Mouse (Mus musculus) forebrain, postnatal 0 days (tissue): Measurements from ENCODE around the gene Gm19935. TPM values are rescaled to one million over a fixed set of nuclear protein-coding genes. Genes with fewer than 3 reads are reported as not detected.
A peak's percentile ranks its signal among the peaks of the same experiment; 100 is the strongest.

ENCODE experiments used
- ATAC-seq: fragments of 200-750 bp; cut with Nextera tagmentation; 2 replicates; pipeline ENCODE4 v1.8.0; 2017; ENCODE audit warnings: mild to moderate bottlenecking, moderate library complexity
- DNase-seq: peaks from one replicate; pipeline ENCODE4 v3.0.0-alpha.2; 2015
- H3K27ac ChIP-seq: fragments of 300-500 bp; sonication (generic); 2 replicates; pipeline ENCODE4 v1.5.1; 2014; ENCODE audit warnings: low read depth, mild to moderate bottlenecking, antibody characterized with exemption, low read length, moderate library complexity, mixed read lengths
- H3K27me3 ChIP-seq: fragments of 300-500 bp; sonication (generic); 2 replicates; pipeline ENCODE4 v1.6.1; 2014; ENCODE audit warnings: mild to moderate bottlenecking, low read length, mixed read lengths; ENCODE audit not compliant: insufficient read depth
- H3K36me3 ChIP-seq: fragments of 300-500 bp; sonication (generic); 2 replicates; pipeline ENCODE4 v1.6.1; 2014; ENCODE audit warnings: mild to moderate bottlenecking, moderate library complexity; ENCODE audit not compliant: insufficient read depth
- H3K4me1 ChIP-seq: fragments of 300-500 bp; sonication (generic); 2 replicates; pipeline ENCODE4 v1.6.1; 2014; ENCODE audit warnings: antibody characterized with exemption; ENCODE audit not compliant: insufficient read depth
- H3K4me2 ChIP-seq: fragments of 300-500 bp; sonication (generic); 2 replicates; pipeline ENCODE4 v1.6.1; 2014; ENCODE audit warnings: low read depth, mild to moderate bottlenecking, moderate library complexity
- H3K4me3 ChIP-seq: fragments of 300-500 bp; sonication (generic); 2 replicates; pipeline ENCODE4 v1.5.1; 2014; ENCODE audit warnings: low read depth, low read length, mixed read lengths
- H3K9ac ChIP-seq: fragments of 300-500 bp; sonication (generic); 2 replicates; pipeline ENCODE4 v1.6.1; 2014; ENCODE audit warnings: mild to moderate bottlenecking
- H3K9me3 ChIP-seq: fragments of 300-500 bp; sonication (generic); 2 replicates; pipeline ENCODE4 v1.6.1; 2016; ENCODE audit warnings: low read length
- CTCF ChIP-seq: sonication (generic); IDR thresholded peaks from 2 replicates; pipeline ENCODE4 v1.5.1; 2016; ENCODE audit warnings: antibody characterized with exemption, control low read depth, low read depth
- WGBS: fragments of 180-500 bp; shearing (Covaris S2); extraction: QIAGEN DNeasy Blood & Tissue Kit; methylation state at CpG from one replicate; pipeline ENCODE4 v1.1.7; 2014; 5-methylcytosine and 5-hydroxymethylcytosine counted together
- polyA plus RNA-seq: library from polyadenylated mRNA; unstranded; fragments of >200 nt; fragmentation: Nextera tagmentation; extraction: Ambion mirVana; gene quantifications from 2 replicates; pipeline ENCODE4 v1.2.1, GENCODE M21; 2015
- total RNA-seq: library from RNA; depleted of rRNA; stranded (reverse); fragments of >200 nt; gene quantifications from 2 replicates; pipeline ENCODE4 v1.2.3, GENCODE M21; 2014

The Gm19935 gene
- total and polyA plus RNA-seq, 2 experiments from 2014 or later: 2.5 to 4.6 TPM

DNA sequence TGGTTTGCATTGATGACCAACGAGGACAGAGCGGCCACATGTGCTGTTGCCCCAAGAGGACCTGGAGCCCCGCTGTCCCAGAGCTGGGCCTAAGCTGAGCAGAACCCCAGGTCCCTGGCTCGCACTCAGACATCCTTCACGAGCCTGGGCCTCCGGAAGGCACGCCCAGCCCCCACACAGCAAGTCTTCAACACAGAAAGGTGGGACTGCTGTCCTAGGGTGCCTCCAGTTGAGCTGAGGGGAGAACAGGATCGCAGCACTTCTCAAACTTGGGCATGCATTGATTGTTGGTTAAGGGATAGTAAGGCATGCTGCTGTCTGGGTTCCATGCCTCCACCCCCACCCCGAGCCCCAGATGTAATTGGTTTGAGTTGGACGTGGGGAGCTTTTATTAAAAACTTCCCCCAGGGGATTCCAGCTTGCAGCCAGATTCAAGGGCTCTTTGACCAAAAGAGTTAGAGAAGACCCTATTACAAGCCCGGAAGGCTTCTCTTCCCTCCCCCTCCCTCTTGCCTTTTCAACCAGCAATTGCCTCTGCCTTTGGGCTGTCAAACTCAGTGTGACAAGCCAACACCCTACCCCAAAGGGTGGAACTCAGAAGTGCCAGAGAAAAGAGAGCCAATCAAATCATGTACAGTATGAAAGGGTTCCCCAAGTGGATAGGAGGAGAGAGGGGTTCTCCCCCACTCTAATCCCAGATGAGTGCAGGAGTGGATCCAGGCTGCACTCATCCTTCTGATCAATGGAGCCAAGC is 12.0 kb upstream of the Gm19935 start:
- Histone ChIP-seq H3K4me3 (peak overlapping the region; percentile 50), H3K9ac (peak overlapping the region; percentile 61), H3K27me3 (no peaks in the 10 kb centered on the region), H3K4me2 (peak overlapping the region; percentile 84), H3K9me3 (no peaks in the 10 kb centered on the region), H3K4me1 (peaks cover 4% of the 10 kb centered on the region; the same call in 1 of the 2 replicates), H3K27ac (peak overlapping the region; percentile 57; the same call in 1 of the 2 replicates), H3K36me3 (no peaks in the 10 kb centered on the region)
- DNase-seq (peak; percentile 46), ATAC-seq (peak; percentile 56)
- under 1% methylated on average over 11 of the region's 11 CpGs for WGBS
- TF ChIP-seq CTCF: no peak

DNA sequence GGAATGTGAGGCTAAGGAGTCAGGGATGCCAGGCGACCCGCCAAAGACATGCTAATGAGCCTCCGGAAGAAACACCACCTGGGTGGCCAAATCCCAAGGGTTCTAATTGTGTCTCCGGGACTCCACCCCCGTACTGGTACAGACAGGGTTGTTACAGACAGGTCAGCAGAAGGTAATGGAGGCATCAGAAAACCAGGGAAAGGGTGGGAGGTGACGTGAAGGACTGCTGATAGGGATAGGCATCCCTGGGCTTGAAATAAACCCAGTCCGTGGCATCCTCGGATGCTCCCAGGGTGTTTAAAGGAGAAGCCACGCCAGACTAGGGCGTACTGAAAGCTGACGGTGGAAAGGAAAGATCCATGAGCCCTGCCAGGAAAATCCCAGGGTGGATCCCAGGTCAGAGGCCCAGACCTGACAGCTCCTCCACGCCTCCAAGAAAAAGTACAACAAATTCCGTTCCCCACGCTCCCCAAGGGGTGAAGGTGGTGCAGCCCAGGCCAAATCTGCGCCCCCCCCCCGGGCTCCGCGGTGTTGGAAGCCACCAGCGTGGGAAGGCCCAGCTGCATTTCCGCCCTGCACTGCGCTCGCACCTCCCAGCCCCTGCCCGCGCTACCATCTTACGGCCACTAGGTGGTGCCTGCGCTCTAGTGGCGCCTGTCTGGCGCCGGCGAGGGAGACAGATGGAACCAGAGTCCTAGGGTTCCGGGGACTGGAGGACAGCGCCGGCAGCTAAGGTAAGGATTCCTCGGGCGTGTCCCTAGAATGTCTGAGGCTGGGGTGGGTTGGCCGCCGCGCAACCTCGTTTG is 11.2 kb upstream of the Gm19935 start, which contains the start of gene Chd9:
TSS of gene Chd9 (plus strand) at position 172 of the 806 bp plus-strand sequence.
- H3K4me2 ChIP-seq: peak within 1 kb of the TSS; percentile 84
- H3K36me3 ChIP-seq: no peaks in the 10 kb centered on the region
- ATAC-seq: peak; percentile 96
- H3K9me3 ChIP-seq: no peaks in the 10 kb centered on the region
- H3K27ac ChIP-seq: peak within 1 kb of the TSS; percentile 57; the same call in 1 of the 2 replicates
- TF ChIP-seq CTCF: peak; percentile 100
- peak; percentile 95 for DNase-seq
- peaks cover 4% of the 10 kb centered on the region; the same call in 1 of the 2 replicates for H3K4me1 ChIP-seq
- 1% methylated on average over 39 of the region's 39 CpGs for WGBS
- peak within 1 kb of the TSS; percentile 50 for H3K4me3 ChIP-seq
- peak within 1 kb of the TSS; percentile 61 for H3K9ac ChIP-seq
- no peaks in the 10 kb centered on the region for H3K27me3 ChIP-seq

DNA sequence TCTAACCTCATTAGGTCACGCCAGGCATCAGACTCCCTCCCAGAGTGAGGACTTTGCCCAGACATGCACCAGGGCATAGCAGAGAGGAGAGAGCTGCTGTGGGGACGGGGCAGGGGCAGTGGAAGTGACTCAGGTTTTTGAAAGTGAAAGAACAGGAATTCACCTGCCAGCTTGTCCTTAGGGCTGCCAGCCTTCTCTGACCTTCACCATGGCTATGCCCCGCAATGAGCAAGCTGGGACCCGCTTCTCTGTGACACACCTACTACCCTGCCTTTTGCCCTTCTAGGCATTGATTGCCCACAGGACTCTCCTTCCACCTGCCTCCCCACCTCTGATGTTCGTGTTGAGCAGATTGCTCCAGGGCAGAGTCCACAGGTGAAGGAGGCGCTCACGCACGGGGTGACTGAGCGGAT is 8.3 kb upstream of the Gm19935 start:
- 90% methylated on average over 9 of the region's 9 CpGs for WGBS

DNA sequence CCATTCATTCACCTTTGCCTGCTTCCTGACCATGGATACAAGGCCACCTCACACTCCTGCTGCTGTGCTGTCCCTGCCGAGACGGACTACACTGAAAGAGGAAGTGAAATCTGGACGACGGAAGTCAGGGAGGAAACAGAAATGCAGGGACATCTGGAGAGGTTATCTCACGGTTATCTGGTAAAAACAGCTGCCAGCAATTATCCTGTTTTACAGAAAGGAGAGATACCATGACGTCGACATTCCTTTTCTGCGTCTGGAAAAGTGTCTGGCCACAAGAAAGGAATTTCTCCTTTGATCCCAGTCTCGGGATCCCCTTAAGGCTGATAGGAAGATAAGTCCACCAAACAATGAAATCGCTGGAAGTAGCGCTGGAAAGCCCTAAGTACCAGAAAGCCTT is 5.2 kb upstream of the Gm19935 start:
- no peak for ATAC-seq
- 60% methylated on average over 11 of the region's 11 CpGs for WGBS

More for the DNA sequence above, 8.3 kb upstream of the Gm19935 start:
- Histone ChIP-seq H3K27me3 (no peaks in the 10 kb centered on the region), H3K4me3 (no peak overlapping the region), H3K9me3 (no peaks in the 10 kb centered on the region), H3K9ac (no peak overlapping the region), H3K4me2 (no peak overlapping the region), H3K27ac (no peak overlapping the region), H3K36me3 (no peaks in the 10 kb centered on the region), H3K4me1 (peaks cover 4% of the 10 kb centered on the region; the same call in 1 of the 2 replicates)
- TF ChIP-seq CTCF: no peak
- ATAC-seq (no peak), DNase-seq (no peak)

DNA sequence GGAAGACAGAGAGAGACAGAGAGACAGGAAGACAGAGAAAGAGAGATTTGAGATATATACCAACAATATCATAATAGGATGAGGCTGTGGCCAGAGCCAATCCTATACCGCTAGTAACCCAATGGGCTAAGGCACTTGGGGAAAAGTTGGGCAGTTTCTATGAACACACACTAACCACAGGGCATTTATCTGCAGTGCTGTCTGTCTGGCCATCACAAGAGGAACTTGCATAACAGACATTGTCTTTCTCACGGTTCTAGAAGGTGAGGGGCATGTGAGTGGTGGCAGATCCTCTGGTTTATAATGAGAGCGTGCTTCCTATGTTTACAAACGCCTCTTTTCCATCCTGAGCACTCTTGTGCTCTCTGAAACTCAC is 3.1 kb upstream of the Gm19935 start:
- Histone ChIP-seq H3K27ac (no peak overlapping the region), H3K4me1 (no peaks in the 10 kb centered on the region), H3K9me3 (no peaks in the 10 kb centered on the region), H3K27me3 (no peaks in the 10 kb centered on the region), H3K4me2 (no peak overlapping the region), H3K36me3 (no peaks in the 10 kb centered on the region), H3K4me3 (no peak overlapping the region), H3K9ac (no peak overlapping the region)
- no peak for TF ChIP-seq CTCF
- no peak for ATAC-seq
- 82% methylated on average over 4 of the region's 4 CpGs for WGBS
- DNase-seq: no peak

More for the DNA sequence above, 5.2 kb upstream of the Gm19935 start:
- Histone ChIP-seq H3K4me3 (no peak overlapping the region), H3K27ac (no peak overlapping the region), H3K4me1 (no peaks in the 10 kb centered on the region), H3K27me3 (no peaks in the 10 kb centered on the region), H3K4me2 (no peak overlapping the region), H3K9me3 (no peaks in the 10 kb centered on the region), H3K36me3 (no peaks in the 10 kb centered on the region), H3K9ac (no peak overlapping the region)
- TF ChIP-seq CTCF: no peak
- DNase-seq: no peak

DNA sequence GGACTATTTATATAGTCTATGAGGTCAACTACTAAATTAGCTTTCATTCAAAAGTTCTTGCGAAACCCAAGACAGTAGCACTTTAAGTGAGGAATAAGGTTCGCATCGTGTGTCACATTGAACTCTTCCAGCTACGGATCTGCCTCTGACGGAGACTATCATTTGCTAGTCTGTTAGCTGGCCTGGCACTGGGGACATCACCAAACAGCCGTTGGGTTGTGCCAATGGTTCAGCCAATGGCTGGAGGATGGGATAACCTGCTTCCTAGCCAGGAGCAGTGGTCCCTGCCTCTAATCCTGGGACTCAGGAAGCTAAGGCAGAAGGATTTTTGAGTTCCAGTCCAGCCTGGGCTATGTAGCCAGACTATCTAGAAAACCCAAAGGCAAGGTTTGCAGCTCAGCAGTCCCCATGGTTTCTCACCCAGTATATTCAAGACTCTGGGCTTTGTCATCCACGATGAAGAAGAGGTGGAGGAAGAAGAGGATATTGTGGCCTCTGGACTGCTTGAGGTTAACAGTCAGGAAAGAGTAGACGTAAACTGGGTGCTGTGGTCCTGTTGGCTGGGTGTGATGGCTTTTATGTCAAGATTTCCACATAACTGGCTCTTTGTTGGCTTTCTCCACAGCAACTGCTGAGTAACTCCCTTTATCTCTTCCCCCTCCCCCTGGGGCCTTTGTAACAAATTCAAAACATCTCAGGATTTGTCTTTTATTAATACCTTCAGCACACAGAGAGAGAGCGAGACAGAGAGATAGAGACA is 2.5 kb upstream of the Gm19935 start:
- Histone ChIP-seq H3K9ac (no peak overlapping the region), H3K27me3 (no peaks in the 10 kb centered on the region), H3K36me3 (no peaks in the 10 kb centered on the region), H3K27ac (no peak overlapping the region), H3K4me3 (no peak overlapping the region), H3K9me3 (no peaks in the 10 kb centered on the region), H3K4me1 (no peaks in the 10 kb centered on the region), H3K4me2 (no peak overlapping the region)
- TF ChIP-seq CTCF: no peak
- WGBS: 83% methylated on average over 9 of the region's 9 CpGs
- DNase-seq: no peak
- ATAC-seq: no peak
